Mouse (Mus musculus) midbrain, postnatal 0 days (tissue): ENCODE results near the gene Pcnx2. TPM values are rescaled to one million over a fixed set of nuclear protein-coding genes. Genes with fewer than 3 reads are reported as not detected.

Source experiments
- ATAC-seq: fragments of 200-750 bp; cut with Nextera tagmentation; 2 replicates; pipeline ENCODE4 v1.8.0; 2017; ENCODE audit warnings: moderate number of reproducible peaks, mild to moderate bottlenecking, moderate TSS enrichment, moderate library complexity; ENCODE audit not compliant: low FRiP score
- DNase-seq: peaks from one replicate; pipeline ENCODE4 v3.0.0-alpha.2; 2015; ENCODE audit warnings: low spot score
- H3K27ac ChIP-seq: fragments of 300-500 bp; sonication (generic); 2 replicates; pipeline ENCODE4 v1.5.1; 2014; ENCODE audit warnings: low read depth, mild to moderate bottlenecking, low read length, mixed read lengths
- H3K27me3 ChIP-seq: fragments of 300-500 bp; sonication (generic); 2 replicates; pipeline ENCODE4 v1.6.1; 2014; ENCODE audit warnings: low read length, control low read depth, mixed read lengths; ENCODE audit not compliant: insufficient read depth
- H3K36me3 ChIP-seq: fragments of 300-500 bp; sonication (generic); 2 replicates; pipeline ENCODE4 v1.6.1; 2014; ENCODE audit warnings: low read length, control low read depth, mixed read lengths; ENCODE audit not compliant: insufficient read depth
- H3K4me1 ChIP-seq: fragments of 300-500 bp; sonication (generic); 2 replicates; pipeline ENCODE4 v1.6.1; 2014; ENCODE audit warnings: mild to moderate bottlenecking, control low read depth, antibody characterized with exemption, low read length, mixed read lengths; ENCODE audit not compliant: insufficient read depth
- H3K4me2 ChIP-seq: fragments of 300-500 bp; sonication (generic); 2 replicates; pipeline ENCODE4 v1.6.1; 2014; ENCODE audit warnings: low read depth, mild to moderate bottlenecking, low read length, mixed read lengths; ENCODE audit not compliant: poor library complexity, severe bottlenecking
- H3K4me3 ChIP-seq: fragments of 300-500 bp; sonication (generic); 2 replicates; pipeline ENCODE4 v1.5.1; 2014; ENCODE audit warnings: low read depth, mild to moderate bottlenecking, low read length, moderate library complexity
- H3K9ac ChIP-seq: fragments of 300-500 bp; sonication (generic); replicated peaks from 2 replicates; pipeline ENCODE4 v1.6.1; 2014; ENCODE audit warnings: mild to moderate bottlenecking, low read length, moderate library complexity, mixed read lengths; ENCODE audit not compliant: poor library complexity, severe bottlenecking
- H3K9me3 ChIP-seq: fragments of 300-500 bp; sonication (generic); 2 replicates; pipeline ENCODE4 v1.6.1; 2016; ENCODE audit warnings: low read length, control low read depth
- CTCF ChIP-seq: IDR thresholded peaks from 2 replicates; pipeline ENCODE4 v1.5.1; 2016; ENCODE audit warnings: antibody characterized with exemption, mild to moderate bottlenecking
- WGBS: fragments of 180-500 bp; shearing (Covaris S2); extraction: QIAGEN DNeasy Blood & Tissue Kit; methylation state at CpG from one replicate; pipeline ENCODE4 v1.1.7; 2014; 5-methylcytosine and 5-hydroxymethylcytosine counted together
- polyA plus RNA-seq: library from polyadenylated mRNA; unstranded; fragments of >200 nt; fragmentation: Nextera tagmentation; extraction: Ambion mirVana; gene quantifications from 2 replicates; pipeline ENCODE4 v1.2.1, GENCODE M21; 2015
- total RNA-seq: library from RNA; depleted of rRNA; stranded (reverse); fragments of >200 nt; gene quantifications from 2 replicates; pipeline ENCODE4 v1.2.3, GENCODE M21; 2014

Gene Pcnx2
- total and polyA plus RNA-seq, 2 experiments from 2014 or later: 3.2 to 16.4 TPM

- ATAC-seq (no peak), DNase-seq (no peak)
- Histone ChIP-seq H3K27ac (no peak overlapping the region), H3K9me3 (no peaks in the 10 kb centered on the region), H3K4me3 (no peak overlapping the region), H3K27me3 (no peaks in the 10 kb centered on the region), H3K36me3 (peaks cover 12% of the 10 kb centered on the region; the same call in 1 of the 2 replicates), H3K4me1 (no peaks in the 10 kb centered on the region), H3K9ac (no peak overlapping the region), H3K4me2 (no peak overlapping the region)
- WGBS: 88% methylated on average over 6 of the region's 6 CpGs
- TF ChIP-seq CTCF: no peak
These were observed 89.3 kb downstream of the Pcnx2 start for GRCm38 (mm10) chr8:125808826-125809225.

GRCm38 (mm10) chr8:125807905-125808310 lies 90.2 kb downstream of the Pcnx2 start:
- no peaks in the 10 kb centered on the region for H3K27me3 ChIP-seq
- H3K27ac ChIP-seq: no peak overlapping the region; the same call in 1 of the 2 replicates
- ATAC-seq (no peak), DNase-seq (no peak)
- peaks cover 12% of the 10 kb centered on the region; the same call in 1 of the 2 replicates for H3K36me3 ChIP-seq
- H3K4me1 ChIP-seq: no peaks in the 10 kb centered on the region
- no peak overlapping the region for H3K4me3 ChIP-seq
- no peak overlapping the region for H3K9ac ChIP-seq
- no peaks in the 10 kb centered on the region for H3K9me3 ChIP-seq
- no peak overlapping the region for H3K4me2 ChIP-seq
- TF ChIP-seq CTCF: no peak
- 89% methylated on average over 12 of the region's 12 CpGs for WGBS

GRCm38 (mm10) chr8:125806459-125806858 lies 91.7 kb downstream of the Pcnx2 start:
- TF ChIP-seq CTCF: no peak

DNA sequence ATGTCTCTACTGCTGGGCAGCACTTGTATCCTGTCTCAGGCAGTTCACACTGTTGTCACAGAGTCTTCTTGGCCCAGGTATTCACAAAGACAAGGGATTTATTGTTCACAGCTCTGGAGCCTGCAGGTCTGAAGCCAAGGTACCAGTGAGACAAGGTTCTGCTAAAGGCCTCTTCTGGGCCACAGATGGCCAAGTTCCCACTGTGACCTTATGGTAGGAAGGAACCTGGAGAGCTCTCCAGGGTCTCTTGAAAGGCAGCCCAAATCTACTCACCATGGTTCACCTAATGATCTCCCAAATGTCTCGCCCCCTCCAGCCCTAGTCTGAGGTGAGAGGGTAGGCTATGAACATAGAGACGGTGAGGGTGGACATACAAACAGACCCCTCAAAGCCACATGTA lies 101.1 kb downstream of the Pcnx2 start:
- Histone ChIP-seq H3K4me3 (no peak overlapping the region), H3K9me3 (no peaks in the 10 kb centered on the region), H3K36me3 (no peaks in the 10 kb centered on the region), H3K4me2 (no peak overlapping the region), H3K4me1 (no peaks in the 10 kb centered on the region), H3K9ac (no peak overlapping the region), H3K27ac (no peak overlapping the region), H3K27me3 (no peaks in the 10 kb centered on the region)
- DNase-seq (no peak), ATAC-seq (no peak)
- TF ChIP-seq CTCF: no peak
- 94% methylated on average over 2 of the region's 2 CpGs for WGBS

More at GRCm38 (mm10) chr8:125806459-125806858, 91.7 kb downstream of the Pcnx2 start:
- 70% methylated on average over 12 of the region's 12 CpGs for WGBS
- H3K4me1 ChIP-seq: no peaks in the 10 kb centered on the region
- no peaks in the 10 kb centered on the region for H3K27me3 ChIP-seq
- no peak overlapping the region for H3K27ac ChIP-seq
- H3K36me3 ChIP-seq: 0 out of 2 replicates have a peak, but pooled peaks cover 6% of the 10 kb centered on the region
- no peak overlapping the region for H3K4me2 ChIP-seq
- DNase-seq (no peak), ATAC-seq (no peak)
- H3K9ac ChIP-seq: no peak overlapping the region
- H3K4me3 ChIP-seq: no peak overlapping the region
- no peaks in the 10 kb centered on the region for H3K9me3 ChIP-seq

- no peak overlapping the region for H3K4me3 ChIP-seq
- no peak overlapping the region for H3K27ac ChIP-seq
- no peak for ATAC-seq
- 91% methylated on average over 2 of the region's 2 CpGs for whole genome bisulfite sequencing
- no peak overlapping the region for H3K4me2 ChIP-seq
- no peaks in the 10 kb centered on the region for H3K27me3 ChIP-seq
- no peak for DNase-seq
- H3K9ac ChIP-seq: no peak overlapping the region
- TF ChIP-seq CTCF: no peak
- H3K9me3 ChIP-seq: no peaks in the 10 kb centered on the region
- no peaks in the 10 kb centered on the region for H3K36me3 ChIP-seq
- no peaks in the 10 kb centered on the region for H3K4me1 ChIP-seq
These were observed 102.8 kb downstream of the Pcnx2 start for GRCm38 (mm10) chr8:125795341-125795740.

GRCm38 (mm10) chr8:125792816-125793455 lies 105.2 kb downstream of the Pcnx2 start:
- ATAC-seq: no peak
- Histone ChIP-seq H3K27me3 (no peaks in the 10 kb centered on the region), H3K36me3 (no peaks in the 10 kb centered on the region), H3K27ac (no peak overlapping the region), H3K4me2 (no peak overlapping the region), H3K4me3 (no peak overlapping the region), H3K4me1 (no peaks in the 10 kb centered on the region), H3K9ac (no peak overlapping the region), H3K9me3 (no peaks in the 10 kb centered on the region)
- 67% methylated on average over 9 of the region's 9 CpGs for WGBS
- TF ChIP-seq CTCF: no peak
- no peak for DNase-seq
